Mouse (Mus musculus) adipose tissue, adult 10 weeks (tissue): ENCODE data around the gene Gale. TPM values are rescaled to one million over a fixed set of nuclear protein-coding genes. Genes with fewer than 3 reads are reported as not detected.

Experiments used
- polyA plus RNA-seq: library from polyadenylated mRNA; stranded (reverse); fragments of 350-450 nt; fragmentation: Illumina TruSeq; extraction: RNeasy Lipid Tissue Mini Kit (QIAGEN cat#74804); gene quantifications from one replicate; pipeline ENCODE4 v1.2.3, GENCODE M21; 2014; ENCODE audit warnings: low read depth, low replicate concordance

Gene Gale
- polyA plus RNA-seq, result 29.9 TPM

DNA sequence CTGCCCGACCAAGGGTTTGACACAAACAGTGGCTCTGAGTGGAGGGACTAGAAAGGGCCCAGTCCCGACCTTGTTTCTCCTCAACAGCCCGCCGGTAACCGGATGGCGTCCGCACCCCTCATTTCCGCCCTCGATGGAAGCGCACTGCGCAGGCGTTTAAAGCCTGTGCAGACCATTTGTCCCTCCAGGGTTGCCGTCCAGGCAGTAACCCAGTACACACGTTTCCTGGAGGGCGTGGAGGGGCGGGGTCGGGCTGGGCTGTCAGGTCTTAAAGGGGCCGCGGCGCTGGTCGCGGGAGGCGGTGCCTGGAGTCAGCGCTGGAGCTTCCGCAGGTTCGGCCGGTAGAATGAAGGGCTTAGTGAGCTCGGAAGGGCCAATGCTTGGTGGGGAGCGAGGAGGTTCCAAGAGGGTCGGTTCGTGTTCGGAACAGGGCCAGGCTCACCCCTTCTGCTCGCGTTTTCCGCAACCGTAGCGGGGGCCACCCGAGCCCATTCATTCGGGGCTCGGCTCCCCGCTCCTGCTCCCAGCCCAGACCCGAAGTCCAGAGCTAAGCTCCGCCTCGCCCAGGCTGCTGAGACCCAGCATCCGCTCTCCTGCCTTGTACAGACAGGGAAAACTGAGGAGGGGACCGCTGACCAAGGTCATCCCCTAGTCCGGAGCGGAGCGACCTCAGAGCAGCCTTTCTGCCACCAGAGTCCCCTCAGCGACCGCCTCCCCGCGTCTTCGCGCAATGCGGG lies at the start of gene Gale:
TSS of gene Gale (plus strand) at position 271 of the 737 bp plus-strand sequence.

DNA sequence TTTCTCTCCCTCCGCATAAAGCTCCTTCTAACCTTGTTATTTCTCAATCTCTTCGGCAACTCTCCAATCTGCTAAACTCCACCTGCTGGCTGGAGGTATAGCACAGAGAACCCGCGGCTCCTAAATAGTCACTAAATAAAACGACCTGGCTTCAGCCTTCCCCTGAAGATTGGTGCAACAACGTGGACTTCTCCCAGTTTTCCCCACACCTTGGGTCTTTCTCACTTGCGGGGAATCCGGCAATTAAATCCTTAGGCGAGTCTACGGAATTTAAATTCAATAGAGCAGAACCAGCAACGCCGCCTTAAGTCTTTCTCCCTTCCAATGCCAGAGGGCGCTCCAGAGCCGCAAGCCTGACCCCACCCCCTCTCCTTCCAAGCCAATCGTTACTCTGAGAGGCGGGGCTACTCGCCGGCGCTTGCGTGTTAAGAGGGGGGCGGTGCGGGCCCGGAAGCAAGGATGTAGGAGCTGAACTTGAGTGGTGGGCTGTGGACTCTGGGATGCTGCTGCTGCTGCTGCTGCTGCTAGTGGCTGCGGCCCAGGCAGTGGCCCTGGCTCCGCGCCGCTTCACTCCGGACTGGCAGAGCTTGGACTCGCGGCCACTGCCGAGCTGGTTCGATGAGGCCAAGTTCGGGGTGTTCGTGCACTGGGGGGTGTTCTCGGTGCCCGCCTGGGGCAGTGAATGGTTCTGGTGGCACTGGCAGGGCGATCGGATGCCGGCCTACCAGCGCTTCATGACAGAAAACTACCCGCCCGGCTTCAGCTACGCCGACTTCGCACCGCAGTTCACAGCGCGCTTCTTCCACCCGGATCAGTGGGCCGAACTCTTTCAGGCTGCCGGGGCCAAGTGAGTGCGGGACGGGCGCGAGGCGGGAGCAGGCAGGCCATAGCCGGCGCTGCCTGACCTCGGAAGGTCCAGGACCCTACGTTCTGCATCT lies 43.0 kb upstream of the Gale start, which contains the start of gene Fuca1:
TSS of gene Fuca1 (plus strand) at position 432 of the 938 bp plus-strand sequence.

DNA sequence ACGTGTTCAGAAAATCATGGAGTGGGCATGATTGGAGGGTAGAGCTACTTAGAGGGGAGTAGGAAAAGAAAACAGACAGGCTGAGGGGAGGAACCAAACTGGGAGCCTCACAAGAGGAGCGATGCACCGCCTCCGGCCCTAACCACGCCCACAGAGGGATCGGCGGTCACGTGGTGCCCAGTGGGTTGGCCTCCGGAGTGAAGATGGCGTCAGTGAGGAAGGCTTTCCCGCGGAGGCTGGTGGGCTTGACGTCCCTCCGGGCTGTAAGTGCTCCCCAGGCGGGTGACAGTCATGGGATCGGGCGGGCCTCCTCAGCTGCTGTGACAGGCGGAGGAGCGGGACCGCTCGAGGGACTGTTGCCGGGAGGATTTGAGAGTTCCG lies 17.3 kb upstream of the Gale start, which contains the start of gene Hmgcl:
TSS of gene Hmgcl (plus strand) at position 171 of the 381 bp plus-strand sequence.

GRCm38 (mm10) chr4:135972556-135972906 lies 9.0 kb downstream of the Gale start, which contains the start of gene Lypla2:
Gene Lypla2, minus strand, starts transcription at chr4:135972626.

DNA sequence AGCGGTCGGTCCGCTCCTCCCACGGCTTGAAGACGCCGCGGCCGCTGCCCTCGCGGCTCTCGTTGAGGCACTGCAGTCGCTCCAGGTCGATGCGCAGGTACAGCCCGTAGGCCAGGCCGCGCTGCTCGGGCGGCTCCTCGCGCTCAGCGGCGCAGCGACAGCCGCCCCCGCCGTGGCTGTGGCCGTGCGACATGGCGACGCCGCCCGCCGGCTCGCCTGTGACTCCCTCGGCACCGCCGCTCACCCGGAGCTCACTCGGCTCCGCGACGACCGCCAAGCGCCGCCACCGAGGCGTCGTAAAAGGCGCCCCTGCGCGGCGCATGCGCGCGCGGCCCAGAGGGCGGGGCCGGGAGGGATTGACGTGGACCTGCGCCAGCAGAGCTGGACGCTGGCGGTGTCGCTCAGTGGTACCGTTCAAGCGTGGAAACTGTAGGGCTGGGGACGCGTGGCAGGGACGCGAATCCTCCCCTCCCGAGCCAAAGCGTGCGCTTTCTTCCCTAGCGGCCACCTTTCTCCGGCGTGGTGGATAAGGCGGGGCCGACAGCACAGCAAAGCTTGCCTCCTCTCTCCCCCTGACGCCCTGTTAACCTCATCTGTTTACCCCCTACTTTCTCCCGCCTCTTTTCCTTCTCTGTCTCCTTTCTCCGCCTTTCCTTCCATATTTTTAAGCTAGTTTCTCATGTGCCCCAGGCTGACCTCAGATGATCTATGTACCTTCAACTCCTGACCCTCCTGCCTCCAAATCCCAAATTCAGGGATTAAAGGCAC lies 23.6 kb downstream of the Gale start, which contains the start of gene Pithd1:
TSS of gene Pithd1 (minus strand) at position 322 of the 768 bp plus-strand sequence.

Other genes with a start within 250 kb of the Gale start
- 0.48 TPM for gene Il22ra1, start 235.6 kb upstream of the Gale start, polyA plus RNA-seq
- gene Myom3, start 204.0 kb upstream of the Gale start, polyA plus RNA-seq, result 2.2 TPM
- 89.6 TPM for gene Srsf10, start 108.0 kb upstream of the Gale start, polyA plus RNA-seq
- gene Pnrc2, start 89.9 kb upstream of the Gale start, polyA plus RNA-seq, result 131 TPM
- gene Cnr2, start 68.3 kb upstream of the Gale start, polyA plus RNA-seq, result 0.78 TPM
- gene Fuca1, start 43.0 kb upstream of the Gale start, polyA plus RNA-seq, result 212 TPM
- 52.3 TPM for gene Hmgcl, start 17.3 kb upstream of the Gale start, polyA plus RNA-seq
- gene Lypla2, start 8.9 kb downstream of the Gale start, polyA plus RNA-seq, result 50.2 TPM
- gene Pithd1, start 23.5 kb downstream of the Gale start, polyA plus RNA-seq, result 46.8 TPM
- 24.2 TPM for gene Eloa, start 58.0 kb downstream of the Gale start, polyA plus RNA-seq
- gene Rpl11, start 89.7 kb downstream of the Gale start, polyA plus RNA-seq, result 1,130 TPM
- gene Id3, start 179.8 kb downstream of the Gale start, polyA plus RNA-seq, result 58.8 TPM
- gene E2f2, start 208.7 kb downstream of the Gale start, polyA plus RNA-seq, result 0.99 TPM
- 5.0 TPM for gene Asap3, start 242.6 kb downstream of the Gale start, polyA plus RNA-seq